Mouse (Mus musculus): ENCODE data around the gene Dgkd.

Dgkd gene

GRCm38 (mm10) chr1:87880856-87881255 lies 27.8 kb downstream of the Dgkd start:
- no peak for DNase-seq (ENCODE audit: extremely low spot score, low read depth, low spot score)

GRCm38 (mm10) chr1:87881726-87882125 lies 28.6 kb downstream of the Dgkd start:
- no peak for DNase-seq (ENCODE audit: extremely low spot score, low read depth, low spot score)

GRCm38 (mm10) chr1:87882554-87882953 lies 29.5 kb downstream of the Dgkd start:
- DNase-seq (ENCODE audit: extremely low spot score, low read depth, low spot score) = no peak

DNA sequence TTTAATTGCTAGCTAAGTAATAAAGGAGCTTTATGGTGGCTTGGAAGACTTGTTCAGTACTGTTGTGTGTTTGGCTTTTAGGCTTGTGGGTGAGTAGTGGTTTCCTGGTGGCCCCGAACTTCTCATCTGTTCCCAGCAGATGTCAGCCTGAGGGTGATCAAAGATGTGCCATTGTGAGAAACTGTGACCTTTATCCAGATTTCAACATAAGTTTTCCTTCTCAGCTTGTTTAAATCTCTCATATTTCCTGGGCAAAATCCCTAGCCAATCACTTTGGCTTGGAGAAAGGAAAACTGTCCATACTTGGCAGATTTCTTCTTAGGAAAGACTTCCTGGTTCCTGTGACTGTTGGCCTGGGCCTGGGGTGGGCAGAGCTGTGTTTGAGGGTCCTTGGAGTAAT lies 37.9 kb downstream of the Dgkd start:
- DNase-seq (ENCODE audit: extremely low spot score, low read depth, low spot score) = no peak

GRCm38 (mm10) chr1:87891634-87892033 lies 38.5 kb downstream of the Dgkd start:
- no peak for DNase-seq (ENCODE audit: extremely low spot score, low read depth, low spot score)

- DNase-seq (ENCODE audit: extremely low spot score, low read depth, low spot score) = no peak
Measured at GRCm38 (mm10) chr1:87892499-87892898, 39.4 kb downstream of the Dgkd start.

- no peak for DNase-seq (ENCODE audit: extremely low spot score, low read depth, low spot score)
Measured at GRCm38 (mm10) chr1:87893414-87893813, 40.3 kb downstream of the Dgkd start.

GRCm38 (mm10) chr1:87896921-87897320 lies 43.8 kb downstream of the Dgkd start:
- DNase-seq (ENCODE audit: extremely low spot score, low read depth, low spot score) = no peak

DNA sequence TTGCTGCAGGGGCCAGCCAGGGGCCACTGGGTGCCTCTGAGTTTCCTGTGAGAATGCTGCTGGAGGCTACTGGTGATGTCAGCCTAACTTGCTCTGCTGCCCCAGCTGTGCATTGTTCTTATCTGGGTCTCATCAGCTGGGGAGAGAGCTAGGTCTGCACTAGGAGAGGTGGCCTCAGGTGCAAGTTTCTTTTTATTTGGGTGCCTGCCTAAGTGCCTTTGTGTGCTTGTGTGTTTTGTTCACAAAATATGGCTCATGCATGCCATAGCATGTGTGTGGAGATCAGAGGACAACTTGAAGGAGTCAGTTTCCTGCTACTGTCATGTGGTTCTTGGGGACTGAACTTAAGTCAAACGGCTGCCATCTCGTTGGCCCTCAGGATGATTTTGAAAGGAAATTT lies 46.6 kb downstream of the Dgkd start:
- no peak for DNase-seq (ENCODE audit: extremely low spot score, low read depth, low spot score)

DNA sequence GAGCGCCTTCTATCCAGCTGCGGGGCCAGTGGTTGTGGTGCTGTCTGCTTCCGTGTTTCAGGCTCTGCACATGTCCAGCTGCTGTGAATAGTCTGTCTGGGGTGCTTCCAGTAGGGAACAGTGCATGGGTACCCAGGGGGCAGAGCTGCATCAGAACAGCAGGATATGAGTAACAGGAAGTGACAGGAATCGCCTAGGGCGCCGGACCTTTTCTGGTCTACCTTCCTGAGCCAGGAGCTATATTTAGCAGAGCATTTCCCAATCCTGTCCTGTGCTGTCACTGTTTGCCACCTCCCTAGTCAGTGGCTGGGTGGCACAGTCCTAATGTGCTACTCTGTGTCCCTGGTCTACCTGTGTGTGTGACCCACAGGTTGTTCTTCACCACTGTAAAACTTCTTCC lies 47.9 kb downstream of the Dgkd start:
- no peak for DNase-seq (ENCODE audit: extremely low spot score, low read depth, low spot score)

GRCm38 (mm10) chr1:87902186-87902585 lies 49.1 kb downstream of the Dgkd start:
- no peak for DNase-seq (ENCODE audit: extremely low spot score, low read depth, low spot score)

GRCm38 (mm10) chr1:87906361-87906956 lies 53.4 kb downstream of the Dgkd start:
- DNase-seq (ENCODE audit: extremely low spot score, low read depth, low spot score) = no peak

DNA sequence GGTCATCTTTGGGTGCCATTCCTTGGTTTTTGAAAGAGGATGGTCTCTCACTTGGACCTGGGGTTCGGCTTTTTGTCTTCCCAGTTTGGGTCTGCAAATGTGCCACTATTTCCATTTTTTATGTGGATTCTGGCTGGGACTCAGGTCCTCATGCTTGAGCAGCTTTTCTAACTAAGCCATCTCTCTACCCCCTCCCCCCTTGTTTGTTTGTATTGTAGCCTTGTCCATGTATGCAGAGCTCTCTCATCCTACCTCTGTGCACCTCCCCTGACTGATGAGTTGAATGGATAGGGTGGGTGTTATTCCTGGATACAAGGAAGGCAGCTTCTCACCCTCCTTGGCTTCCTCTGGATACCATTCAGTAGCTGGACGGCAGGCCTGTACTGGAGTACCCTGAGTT lies 54.9 kb downstream of the Dgkd start:
- DNase-seq (ENCODE audit: extremely low spot score, low read depth, low spot score) = no peak

- no peak for DNase-seq (ENCODE audit: extremely low spot score, low read depth, low spot score)
Measured at GRCm38 (mm10) chr1:87908736-87909135, 55.6 kb downstream of the Dgkd start.

- DNase-seq (ENCODE audit: extremely low spot score, low read depth, low spot score) = no peak
Measured at GRCm38 (mm10) chr1:87909565-87909964, 56.5 kb downstream of the Dgkd start.

- no peak for DNase-seq (ENCODE audit: extremely low spot score, low read depth, low spot score)
Measured at GRCm38 (mm10) chr1:87910428-87910827, 57.3 kb downstream of the Dgkd start.

DNA sequence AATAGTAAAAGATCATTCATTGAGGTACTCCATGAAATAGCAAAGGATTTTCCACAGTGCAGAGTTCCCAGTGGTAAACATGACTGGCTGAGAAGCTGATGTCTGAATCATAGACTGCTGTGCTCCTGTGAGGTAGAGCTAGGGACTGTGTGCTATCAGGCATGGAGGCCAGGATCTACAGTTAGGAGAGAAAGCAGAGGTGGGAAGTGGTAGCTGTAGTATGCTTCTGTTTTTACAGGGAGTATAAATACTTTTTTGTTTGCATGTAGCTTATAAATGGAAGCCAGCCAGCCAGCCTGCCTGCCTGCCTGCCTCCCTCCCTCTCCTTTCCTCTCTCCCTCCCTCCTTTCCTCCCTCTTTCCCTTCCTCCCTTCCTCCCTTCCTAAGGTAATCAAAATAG lies 60.3 kb downstream of the Dgkd start:
- no peak for DNase-seq (ENCODE audit: extremely low spot score, low read depth, low spot score)

DNA sequence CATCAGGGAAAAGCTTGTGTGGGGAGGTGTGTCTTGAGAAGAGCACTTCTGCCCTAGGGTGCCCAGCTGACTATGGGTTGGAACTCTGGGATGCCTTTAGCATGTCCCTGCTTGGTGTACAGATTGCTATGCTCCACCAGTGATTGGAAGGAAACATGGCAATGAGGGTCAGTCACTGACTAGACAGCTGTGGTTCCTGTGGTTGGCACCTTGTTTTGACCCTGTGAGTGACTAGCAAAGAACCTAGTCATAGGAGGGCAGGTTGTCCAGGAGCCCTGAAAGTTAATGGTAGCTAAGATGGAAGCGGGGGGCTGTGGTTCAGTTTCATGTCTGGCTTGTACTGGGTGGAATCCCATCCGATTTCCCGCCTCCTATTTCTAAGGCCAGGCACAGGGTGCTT lies 64.3 kb downstream of the Dgkd start:
- DNase-seq (ENCODE audit: extremely low spot score, low read depth, low spot score) = no peak

DNA sequence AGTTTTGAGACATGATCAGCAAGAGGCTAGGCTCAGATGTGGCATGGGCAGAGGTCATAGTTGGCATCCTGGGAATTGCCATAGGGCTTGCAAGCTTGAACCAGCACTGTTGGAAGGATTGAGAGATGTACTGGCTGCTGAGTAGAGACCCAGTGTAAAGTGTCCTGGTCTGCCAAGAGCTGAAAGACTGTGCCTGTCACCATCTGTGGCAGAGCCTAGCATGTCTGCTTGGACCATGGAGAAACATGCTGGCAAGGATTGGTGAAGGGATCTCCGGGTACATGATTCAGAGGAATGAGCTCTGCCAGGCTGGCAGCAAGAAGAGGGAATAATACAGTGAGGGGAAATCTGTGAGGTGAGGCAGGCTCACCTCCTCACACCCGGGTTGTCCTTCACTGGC lies 65.0 kb downstream of the Dgkd start:
- no peak for DNase-seq (ENCODE audit: extremely low spot score, low read depth, low spot score)

GRCm38 (mm10) chr1:87920056-87920614 lies 67.0 kb downstream of the Dgkd start:
- DNase-seq (ENCODE audit: extremely low spot score, low read depth, low spot score) = no peak

- DNase-seq (ENCODE audit: extremely low spot score, low read depth, low spot score) = no peak
Measured at GRCm38 (mm10) chr1:87922666-87923065, 69.6 kb downstream of the Dgkd start.

GRCm38 (mm10) chr1:87924888-87925287 lies 71.8 kb downstream of the Dgkd start:
- no peak for DNase-seq (ENCODE audit: extremely low spot score, low read depth, low spot score)

DNA sequence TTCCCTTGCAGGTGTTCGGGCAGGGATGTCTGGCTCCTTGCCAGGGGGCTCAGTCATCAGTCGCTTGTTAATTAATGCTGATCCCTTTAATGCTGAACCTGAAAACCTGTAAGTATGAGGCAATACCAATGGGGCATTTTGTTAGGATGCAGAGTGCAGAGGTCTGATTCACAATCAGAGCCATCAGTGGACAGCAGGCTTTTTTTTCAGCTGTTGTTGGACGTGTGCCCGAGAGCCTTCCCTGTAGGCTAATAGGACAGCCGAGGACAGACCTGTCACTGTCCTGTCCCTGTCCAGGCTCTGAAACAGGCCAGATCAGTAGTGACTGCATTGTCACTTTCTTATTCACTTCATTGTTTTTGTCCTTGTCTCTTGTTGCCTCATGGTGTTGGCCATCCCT lies 76.6 kb downstream of the Dgkd start:
- no peak for DNase-seq (ENCODE audit: extremely low spot score, low read depth, low spot score)
